Mouse (Mus musculus) adrenal gland, adult 8-10 months (tissue): ENCODE data around the gene Tmem41b. TPM values are rescaled to one million over a fixed set of nuclear protein-coding genes. Genes with fewer than 3 reads are reported as not detected.
"Not testable (repeated sequence)": the region's sequence is repeated elsewhere in the genome, so short reads cannot be mapped to it uniquely, and the experiment has no call there.

ENCODE experiments used
- DNase-seq: peaks from one replicate; pipeline ENCODE4 v3.0.0; 2022
- total RNA-seq, 4 experiments: library from RNA; stranded (reverse); gene quantifications; 2 replicates each; pipeline ENCODE4 v1.2.4; 2022

Gene Tmem41b
- 10 to 100 TPM; 46.7 to 60.3 (median 51.8) TPM for total RNA-seq

- DNase-seq: not testable (repeated sequence)
These were observed at the start of gene Tmem41b for GRCm38 (mm10) chr7:109986775-109987174. TSS of gene Tmem41b (minus strand) at chr7:109986929.

GRCm38 (mm10) chr7:110030342-110030741 is 43.6 kb upstream of the Tmem41b start:
- DNase-seq: no peak

- DNase-seq: no peak
These were observed 42.1 kb upstream of the Tmem41b start for GRCm38 (mm10) chr7:110028826-110029225.

GRCm38 (mm10) chr7:110026594-110026993 is 39.9 kb upstream of the Tmem41b start:
- DNase-seq: no peak

- no peak for DNase-seq
These were observed 36.8 kb upstream of the Tmem41b start for GRCm38 (mm10) chr7:110023553-110023952.

- peak; percentile 45 for DNase-seq
These were observed 32.1 kb upstream of the Tmem41b start for GRCm38 (mm10) chr7:110018631-110019482.

DNA sequence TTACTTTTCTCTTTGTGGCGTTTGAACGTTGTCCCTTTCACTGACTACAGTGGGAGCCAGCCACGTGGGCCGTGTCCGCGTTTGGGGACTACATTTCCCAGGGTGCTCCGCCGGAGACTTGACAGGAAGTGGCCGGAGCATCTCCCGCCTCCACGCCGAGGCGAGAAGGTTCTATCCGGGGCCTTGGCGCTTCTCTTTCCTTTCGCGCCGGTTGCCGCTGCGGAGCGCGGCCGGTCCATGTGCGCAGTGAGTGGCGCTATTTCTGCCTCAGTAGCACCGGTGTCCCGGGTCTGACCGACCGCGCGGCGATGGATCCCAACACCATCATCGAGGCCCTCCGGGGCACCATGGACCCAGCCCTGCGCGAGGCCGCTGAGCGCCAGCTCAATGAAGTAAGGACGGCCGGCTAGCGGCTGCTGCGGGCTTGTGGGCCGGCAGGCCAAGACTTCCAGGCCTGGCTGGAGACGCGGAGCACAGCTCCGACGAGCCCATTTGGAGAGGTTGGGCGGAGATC is 31.4 kb upstream of the Tmem41b start, which contains the start of gene Ipo7:
Gene Ipo7, plus strand, starts transcription at position 158 of the 514 bp plus-strand sequence.
- peak; percentile 92 for DNase-seq

- DNase-seq: no peak
These were observed 27.5 kb upstream of the Tmem41b start for GRCm38 (mm10) chr7:110014272-110014671.

DNA sequence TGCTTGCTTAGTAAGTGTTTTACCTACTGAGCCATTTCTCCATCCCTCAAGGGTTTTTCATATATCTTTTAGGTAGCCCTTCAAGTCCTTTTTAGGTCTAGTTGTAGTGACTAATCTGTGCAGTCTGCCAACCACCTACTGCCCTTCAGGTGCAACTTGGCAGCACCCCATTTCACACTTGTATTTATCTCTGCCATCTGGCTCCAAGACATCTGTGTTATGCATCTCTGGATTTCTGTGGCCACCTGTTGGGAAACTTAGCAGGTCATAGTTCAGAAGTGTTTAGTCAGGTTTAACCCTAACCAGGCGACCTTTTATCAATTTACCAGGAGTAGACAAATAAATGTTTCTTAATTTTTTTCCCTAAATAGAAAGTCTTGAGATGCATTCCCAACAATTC is 24.7 kb upstream of the Tmem41b start:
- no peak for DNase-seq

DNA sequence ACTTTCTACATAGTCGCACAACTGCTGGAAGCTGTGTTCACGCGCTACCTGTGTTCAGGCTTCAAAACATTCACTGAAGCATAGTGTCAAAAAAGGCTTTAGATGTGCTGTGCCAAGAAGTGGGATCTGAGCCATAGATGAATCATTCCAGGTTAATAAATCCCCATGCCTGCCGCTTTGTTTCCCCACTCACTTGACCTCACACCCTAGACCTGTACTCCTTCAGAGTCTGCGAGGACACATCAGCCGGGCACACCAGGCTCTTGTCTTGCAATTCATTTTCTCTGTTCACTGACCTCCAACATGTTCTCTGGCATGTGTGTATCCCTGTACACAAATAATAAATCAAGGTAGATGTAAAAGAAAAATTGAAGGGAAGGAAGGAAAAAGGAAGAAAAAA is 22.4 kb upstream of the Tmem41b start:
- peak; percentile 20 for DNase-seq

DNA sequence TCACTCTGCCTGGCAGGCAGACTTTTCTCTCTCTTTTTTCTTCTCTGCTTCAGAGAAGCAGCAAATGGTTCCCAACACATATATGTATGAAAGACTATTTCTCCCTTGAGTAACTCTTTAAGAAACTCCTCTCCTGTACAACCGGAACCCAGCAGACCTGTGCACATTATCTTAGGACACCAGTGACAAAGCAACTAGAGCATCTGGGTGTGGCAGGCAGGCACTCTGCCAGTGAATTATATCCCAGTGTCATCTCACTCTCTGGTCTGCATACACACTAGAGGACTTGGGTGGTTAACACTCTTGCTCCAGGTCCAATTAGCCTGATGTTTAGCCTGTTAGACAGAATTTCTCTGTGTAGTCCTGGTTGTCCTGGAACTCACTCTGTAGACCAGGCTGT is 21.8 kb upstream of the Tmem41b start:
- DNase-seq: no peak

DNA sequence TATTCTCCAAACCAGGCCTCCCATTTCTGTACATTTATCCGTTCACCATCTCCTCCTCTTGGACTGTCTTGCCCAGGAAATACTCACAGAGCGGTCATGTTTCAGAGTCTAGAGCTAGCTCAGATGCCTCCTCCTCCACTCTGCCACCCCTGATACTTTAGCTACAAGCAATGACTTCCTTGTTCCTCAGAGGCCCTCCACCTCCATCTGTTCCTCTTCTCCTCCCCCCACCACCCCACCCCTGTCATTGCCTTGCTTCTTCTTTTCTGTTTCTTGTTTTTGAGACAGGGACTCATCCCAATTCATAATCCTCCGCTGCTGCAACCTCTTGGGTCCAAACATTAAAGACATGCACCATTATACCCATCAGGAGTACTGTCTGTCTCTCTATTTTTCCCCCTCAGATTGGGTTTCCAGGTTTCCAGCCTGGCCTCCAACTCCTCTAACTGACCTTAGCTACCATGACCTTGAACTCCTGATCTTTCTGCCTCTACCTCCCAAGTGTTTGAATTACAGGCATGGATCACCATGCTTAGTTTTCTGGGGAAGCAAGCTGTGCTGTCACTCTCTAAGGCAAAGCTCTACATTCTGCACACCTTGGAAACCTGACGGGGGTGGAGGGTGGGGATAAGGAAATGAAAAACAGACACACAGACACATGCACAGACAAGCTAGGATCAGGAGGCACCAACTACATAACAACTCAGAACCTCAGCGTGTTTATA is 19.9 kb upstream of the Tmem41b start:
- no peak for DNase-seq

GRCm38 (mm10) chr7:110005976-110006375 is 19.2 kb upstream of the Tmem41b start:
- DNase-seq: no peak

DNA sequence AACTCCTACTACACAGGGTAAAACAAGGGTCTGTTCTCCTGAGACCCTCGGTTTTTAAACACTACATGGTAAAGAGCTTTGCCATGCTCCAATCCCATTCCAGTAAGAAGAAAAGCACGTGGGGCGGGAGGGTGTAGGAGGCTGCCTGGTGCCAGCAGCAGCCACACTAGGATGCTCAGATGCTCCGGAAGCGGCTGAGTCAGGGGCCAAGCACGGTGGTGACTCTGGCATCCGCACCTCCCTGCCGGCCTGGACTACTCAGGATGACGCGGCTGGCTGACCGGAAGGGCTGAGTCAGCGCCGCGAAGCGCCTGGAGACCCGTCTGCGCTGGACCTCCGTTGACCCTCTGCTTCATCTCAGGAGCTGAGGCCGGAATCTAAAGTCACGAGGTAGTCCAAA is 16.2 kb upstream of the Tmem41b start:
- DNase-seq: peak; percentile 65

- DNase-seq: no peak
These were observed 15.4 kb upstream of the Tmem41b start for GRCm38 (mm10) chr7:110002092-110002491.

DNA sequence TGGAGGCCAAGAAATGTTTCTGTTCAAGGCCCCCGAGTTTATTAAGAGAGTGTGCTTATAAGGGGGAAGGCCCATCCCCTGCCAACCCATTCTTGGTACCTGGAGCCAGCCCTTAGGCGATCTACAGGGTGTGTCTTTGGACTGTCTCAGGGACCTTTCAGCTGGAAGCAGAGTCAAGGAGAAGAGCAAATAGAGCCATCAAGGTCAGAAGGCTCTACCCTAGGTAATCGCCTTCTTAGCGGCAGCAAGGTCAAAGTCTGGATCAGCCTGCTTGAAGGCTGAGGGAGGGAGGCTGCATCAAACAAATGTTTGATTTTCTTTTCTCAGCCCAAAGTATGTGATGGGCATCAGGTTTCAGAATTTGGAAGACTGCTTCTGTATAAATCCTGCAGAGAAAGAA is 11.7 kb upstream of the Tmem41b start:
- no peak for DNase-seq

DNA sequence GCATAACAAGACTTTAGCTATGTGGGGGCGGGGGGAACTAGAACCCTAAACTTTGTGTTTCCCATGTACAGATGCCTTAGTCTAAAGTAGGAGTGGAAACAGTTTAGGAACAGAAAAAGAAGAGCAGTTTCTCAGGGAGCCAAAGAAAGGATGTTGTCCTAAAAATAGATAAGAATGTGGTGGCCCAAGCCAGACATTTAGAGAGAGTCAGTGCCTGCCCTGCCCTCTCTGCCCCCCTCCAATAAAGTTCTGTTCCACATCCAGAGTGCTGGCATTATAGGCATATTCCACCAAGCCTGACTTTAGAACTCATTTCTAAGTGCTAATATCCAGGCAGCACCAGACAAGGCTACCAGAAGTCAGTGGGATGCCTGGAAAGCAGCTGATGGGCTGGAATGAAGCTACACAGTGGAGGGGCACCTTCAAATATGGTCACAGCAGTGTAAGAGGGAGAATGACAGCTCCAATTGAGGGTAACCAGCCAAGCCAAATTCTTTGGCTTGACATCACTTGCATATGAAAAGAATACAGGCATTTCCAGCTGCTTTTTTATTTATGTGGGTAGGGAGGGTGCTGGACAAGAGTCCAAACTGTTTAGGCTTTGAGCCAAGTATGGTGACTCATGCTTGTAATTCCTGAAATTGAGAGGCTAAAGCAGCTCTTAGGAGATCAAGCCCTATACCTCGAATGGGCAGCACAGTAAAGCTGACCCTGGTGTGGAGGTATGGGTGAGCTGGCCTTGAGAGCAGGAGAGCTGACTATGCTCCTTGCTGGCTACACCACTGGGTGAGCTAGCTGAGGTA is 6.6 kb upstream of the Tmem41b start:
- peak; percentile 59 for DNase-seq

GRCm38 (mm10) chr7:109991286-109991685 is 4.6 kb upstream of the Tmem41b start:
- DNase-seq: no peak

DNA sequence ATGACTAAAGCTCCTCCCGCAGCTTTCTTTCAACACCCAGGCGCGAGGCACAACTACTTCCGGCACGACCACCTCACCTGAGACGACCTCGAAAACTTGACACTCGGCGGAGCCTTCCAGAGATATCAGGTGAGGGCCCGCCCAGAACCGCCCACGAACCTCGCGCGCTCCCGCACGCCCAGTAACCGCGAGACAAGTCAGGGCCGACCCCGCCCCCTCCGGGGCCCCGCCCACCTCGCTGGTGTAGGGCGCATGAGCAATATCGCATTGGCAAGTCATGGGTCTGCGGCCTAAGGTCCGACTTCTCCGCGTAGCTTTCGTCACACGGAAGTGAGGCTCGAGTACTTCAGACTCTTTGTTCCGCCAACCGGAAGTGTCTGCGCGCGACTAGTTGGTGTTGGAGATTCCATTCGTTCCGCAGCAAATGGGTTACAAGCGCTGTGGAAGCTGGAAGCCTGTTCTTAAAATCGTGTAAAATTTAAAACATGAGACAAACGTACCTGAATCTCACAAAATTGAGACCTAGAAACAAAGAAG is 528 bp downstream of the Tmem41b start:
- DNase-seq: peak; percentile 99

- DNase-seq: no peak
These were observed 1.0 kb downstream of the Tmem41b start for GRCm38 (mm10) chr7:109985661-109986132.

GRCm38 (mm10) chr7:109984608-109985007 is 2.1 kb downstream of the Tmem41b start:
- not testable (repeated sequence) for DNase-seq

- not testable (repeated sequence) for DNase-seq
These were observed 9.6 kb downstream of the Tmem41b start for GRCm38 (mm10) chr7:109977131-109977530.
